Mouse (Mus musculus): ENCODE data around the gene Cr2. TPM values are rescaled to one million over a fixed set of nuclear protein-coding genes. Genes with fewer than 3 reads are reported as not detected.

Gene Cr2
- polyA plus RNA-seq, 1 experiment from 2014 or later: 1.3 TPM

Other genes starting within 250 kb of the Cr2 start
- 38.3 and 38.6 TPM in 2 replicates for gene Cd34, start 237.9 kb downstream of the Cr2 start, polyA plus RNA-seq (2014; fragmentation: Nextera tagmentation; extraction: Ambion mirVana)
- gene Cd46, start 84.5 kb downstream of the Cr2 start, polyA plus RNA-seq (2014; fragmentation: Nextera tagmentation; extraction: Ambion mirVana): 0.99 and 1.7 TPM in 2 replicates
- gene Cr1l, start 45.1 kb downstream of the Cr2 start, polyA plus RNA-seq (2014; fragmentation: Nextera tagmentation; extraction: Ambion mirVana): 33.0 and 40.4 TPM in 2 replicates